Mouse (Mus musculus): ENCODE measurements around the gene Bbs2.

- TF ChIP-seq CTCF (IDR thresholded peaks at IDR 0.05) (peak; percentile 88), POLR2A (IDR thresholded peaks at IDR 0.05; ENCODE audit: insufficient read depth, low read depth, low read length) (no peak), EP300 (IDR thresholded peaks at IDR 0.05; ENCODE audit: insufficient read depth, low read depth, low read length) (no peak)
Observed at GRCm38 (mm10) chr8:94057157-94057854, 41.4 kb downstream of the Bbs2 start.
